Mouse (Mus musculus): ENCODE data around the gene Col25a1.

DNA sequence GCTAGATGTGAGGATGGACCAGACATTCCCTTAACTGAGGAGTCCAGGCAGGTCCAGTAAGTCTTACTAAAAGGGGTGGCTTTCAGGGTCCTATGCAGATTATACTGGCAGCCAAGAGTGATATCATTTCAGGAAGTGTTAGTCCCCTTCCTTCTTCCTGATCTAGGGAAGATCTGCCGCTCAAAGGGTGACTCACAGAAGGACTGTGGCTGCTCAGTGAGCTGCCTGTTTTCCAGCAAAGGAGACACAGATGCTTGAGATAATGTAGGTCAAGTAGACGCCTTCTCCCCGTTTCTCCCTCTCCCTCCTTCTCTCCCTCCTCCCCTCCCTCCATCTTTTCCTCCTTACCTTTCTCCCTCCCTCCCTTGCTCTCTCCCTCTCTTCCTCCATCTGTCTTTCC is 6.3 kb downstream of the Col25a1 start:
- TF ChIP-seq EP300 (IDR thresholded peaks at IDR 0.05) (0 out of 2 replicates have a peak, but pooled peaks have one; percentile 19), CTCF (IDR thresholded peaks at IDR 0.05) (no peak)

Data from lung, postnatal 0 days (tissue).